Mouse (Mus musculus) urinary bladder, postnatal 36 days (tissue): ENCODE results near the gene Sfmbt1.
"Not testable (repeated sequence)": the region's sequence is repeated elsewhere in the genome, so short reads cannot be mapped to it uniquely, and the experiment has no call there.

Source experiments
- DNase-seq, 2 experiments: peaks; one replicate each; pipeline ENCODE4 v3.0.0; 2022; ENCODE audit warnings: low spot score in 2 of 2, mixed read lengths in 1 of 2

Sfmbt1 gene

GRCm38 (mm10) chr14:30716051-30716952, 1.7 kb downstream of the Sfmbt1 start:
- DNase-seq = peak; percentile 40 to 55

DNA sequence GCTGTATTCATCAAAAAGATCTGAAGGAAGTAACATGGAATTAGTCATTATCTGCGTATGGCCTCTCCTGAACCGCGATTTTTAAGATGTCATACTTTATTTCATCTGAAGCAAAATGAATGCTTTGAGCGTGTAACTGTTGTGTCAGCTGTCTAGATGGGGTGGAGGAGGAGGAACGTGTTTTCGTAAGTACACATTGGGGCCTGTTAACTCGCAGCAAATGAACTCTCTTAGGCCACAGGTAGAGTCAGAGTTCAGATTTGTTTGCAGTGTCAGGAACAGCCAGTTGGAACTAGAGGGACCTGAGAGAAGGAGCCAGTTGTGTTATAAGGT, 2.3 kb downstream of the Sfmbt1 start:
- DNase-seq = no peak

- DNase-seq = not testable (repeated sequence)
Measured at GRCm38 (mm10) chr14:30718696-30719095, 4.0 kb downstream of the Sfmbt1 start.

GRCm38 (mm10) chr14:30719514-30719913, 4.9 kb downstream of the Sfmbt1 start:
- no peak for DNase-seq

DNA sequence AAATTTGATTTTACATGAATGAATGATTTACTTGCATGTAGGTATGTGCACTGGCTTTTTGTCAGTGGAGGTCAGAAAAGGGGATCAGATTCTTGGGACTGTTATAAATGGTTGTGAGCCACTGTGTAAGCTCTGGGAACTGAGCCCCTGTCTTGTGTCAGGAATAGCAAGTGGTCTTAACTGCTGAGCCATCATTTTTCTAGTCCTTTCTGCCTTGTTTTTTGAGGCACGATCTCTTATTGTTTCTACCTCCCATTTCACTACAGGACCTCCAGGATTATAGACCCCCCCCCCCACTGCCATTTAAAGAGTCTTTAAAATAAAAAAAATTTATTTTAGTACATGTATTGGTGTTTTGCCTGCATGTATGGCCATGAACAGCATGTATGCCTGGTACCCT, 7.2 kb downstream of the Sfmbt1 start:
- DNase-seq = no peak

GRCm38 (mm10) chr14:30722406-30722805, 7.8 kb downstream of the Sfmbt1 start:
- no peak for DNase-seq

DNA sequence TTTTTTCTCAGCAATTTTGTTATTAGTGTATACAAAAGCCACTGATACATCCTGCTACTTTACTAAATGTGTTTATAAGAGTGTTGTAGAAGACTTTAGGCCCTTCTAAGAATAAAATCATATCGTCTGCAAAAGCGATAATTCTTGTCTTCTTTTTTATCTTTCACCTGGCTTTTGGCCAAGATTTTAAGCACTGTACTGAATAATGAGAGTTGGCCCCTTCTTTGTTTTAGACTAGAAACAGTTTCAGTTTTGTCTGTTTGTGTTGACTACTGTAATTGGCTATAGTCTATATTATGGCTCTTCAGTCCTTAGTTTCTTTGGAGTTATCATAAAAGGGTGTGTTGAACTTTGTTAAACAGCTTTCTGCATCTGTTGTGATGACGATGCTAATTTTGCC, 17.2 kb downstream of the Sfmbt1 start:
- no peak for DNase-seq

DNA sequence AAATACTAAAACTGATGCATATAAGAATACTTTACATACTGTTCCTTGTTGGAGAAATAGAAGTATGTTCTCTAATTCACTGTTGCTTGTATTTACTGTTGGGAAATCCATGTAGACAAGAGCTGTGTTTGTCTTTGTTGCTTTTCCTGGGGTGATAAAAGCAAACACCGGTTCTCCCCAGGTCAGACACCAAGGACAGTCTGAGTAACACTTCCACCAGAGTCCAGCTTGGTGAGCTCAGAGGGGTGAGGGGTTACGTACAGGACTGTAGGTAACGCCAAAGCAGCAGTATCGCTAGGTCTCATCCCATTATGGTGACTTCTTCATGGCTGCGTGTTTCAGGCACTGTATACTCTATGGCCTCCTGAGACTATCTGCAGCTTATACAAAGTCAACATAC, 20.0 kb downstream of the Sfmbt1 start:
- no peak for DNase-seq

- no peak for DNase-seq
Measured at GRCm38 (mm10) chr14:30735810-30736209, 21.2 kb downstream of the Sfmbt1 start.

GRCm38 (mm10) chr14:30736413-30736812, 21.8 kb downstream of the Sfmbt1 start:
- no peak for DNase-seq

DNA sequence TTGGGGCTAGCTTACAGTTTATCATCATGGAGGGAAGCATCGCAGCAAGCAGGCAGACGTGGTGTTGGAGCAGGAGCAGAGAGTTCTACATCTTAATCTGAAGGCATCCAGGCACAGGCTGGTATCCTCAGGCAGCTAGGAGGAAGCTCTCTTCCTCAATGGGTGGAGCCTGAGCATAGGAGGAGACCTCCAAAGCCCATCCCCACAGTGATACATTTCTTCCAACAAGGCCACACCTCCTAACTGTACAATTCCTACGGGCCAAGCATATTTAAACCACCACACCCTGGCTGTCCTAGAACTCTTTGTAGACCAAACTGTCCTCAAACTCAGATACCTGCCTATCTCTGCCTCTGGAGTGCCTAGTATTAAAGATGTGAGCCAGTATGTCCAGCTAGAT, 29.2 kb downstream of the Sfmbt1 start:
- no peak for DNase-seq

DNA sequence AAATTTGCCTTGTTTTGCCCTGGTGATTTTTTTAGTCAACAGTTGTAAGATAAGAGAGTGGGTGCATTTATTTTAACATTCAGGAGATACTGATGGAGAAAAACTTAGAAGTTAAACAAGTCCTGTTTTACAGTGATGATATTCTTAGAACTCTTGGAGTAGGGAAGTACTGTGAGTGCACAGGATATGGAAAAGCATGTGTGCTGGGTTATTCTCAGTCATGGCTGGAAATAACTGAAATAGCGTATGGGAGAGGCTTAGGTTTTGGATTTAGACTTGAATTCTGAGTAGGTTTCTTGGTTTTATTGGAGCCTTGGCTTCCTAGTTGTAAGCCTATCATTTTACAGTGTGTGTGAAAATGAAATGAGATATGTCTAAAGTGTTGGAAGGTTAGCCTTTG, 31.5 kb downstream of the Sfmbt1 start:
- DNase-seq = no peak

DNA sequence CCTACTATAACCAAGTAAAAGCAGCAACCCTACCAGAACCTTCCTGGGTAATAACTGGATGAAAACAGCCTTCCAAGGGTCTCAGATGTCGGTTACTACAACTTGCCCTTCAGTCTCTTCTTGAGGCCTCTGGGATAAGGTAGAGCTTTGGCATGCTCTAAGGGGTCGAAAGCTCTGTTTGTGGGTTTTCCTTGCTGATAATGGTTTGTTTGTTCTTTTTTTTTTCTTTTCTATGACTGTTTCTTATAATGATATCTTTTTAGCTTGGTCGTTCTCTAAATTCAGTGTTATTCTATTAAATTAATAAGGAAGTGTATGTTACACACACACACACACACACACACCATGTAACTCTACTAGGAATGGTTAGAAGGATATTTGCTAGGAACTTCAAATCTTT, 42.6 kb downstream of the Sfmbt1 start:
- no peak for DNase-seq

GRCm38 (mm10) chr14:30761211-30761610, 46.6 kb downstream of the Sfmbt1 start:
- no peak for DNase-seq

DNA sequence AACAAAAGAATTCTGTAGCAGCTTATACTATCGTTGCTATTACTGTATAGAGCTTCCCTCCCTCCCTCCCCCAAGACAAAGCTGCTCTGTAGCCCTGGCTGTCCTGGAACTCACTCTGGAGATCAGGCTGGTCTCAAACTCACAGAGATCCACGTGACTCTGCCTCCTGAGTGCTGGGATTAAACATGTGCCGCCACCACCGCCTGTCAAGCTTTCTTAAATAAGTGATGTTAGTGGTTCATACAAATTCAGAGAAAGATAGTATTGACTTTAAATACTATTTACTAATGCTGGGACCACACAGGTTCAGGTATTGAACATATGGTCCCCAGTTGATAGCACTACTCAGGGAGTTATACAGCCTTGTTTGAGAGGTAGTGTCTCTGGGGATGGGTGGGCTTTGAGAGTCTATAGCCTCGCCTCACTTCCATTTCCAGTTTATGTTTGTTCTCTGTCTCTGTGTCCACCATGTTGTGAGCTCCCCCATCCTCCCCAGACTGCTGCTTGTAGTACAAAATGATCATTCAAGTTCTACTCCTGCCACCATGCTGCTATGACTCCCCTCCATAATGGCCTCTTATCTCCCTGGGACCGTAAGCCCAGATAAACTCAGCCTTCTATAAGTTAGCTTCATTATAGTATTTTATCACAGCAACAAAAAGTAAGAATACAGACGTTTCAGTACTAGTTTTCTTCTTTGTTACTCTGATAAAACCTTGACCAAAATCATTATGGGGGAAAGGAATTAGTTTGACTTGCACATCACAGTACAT, 47.7 kb downstream of the Sfmbt1 start:
- DNase-seq = no peak

DNA sequence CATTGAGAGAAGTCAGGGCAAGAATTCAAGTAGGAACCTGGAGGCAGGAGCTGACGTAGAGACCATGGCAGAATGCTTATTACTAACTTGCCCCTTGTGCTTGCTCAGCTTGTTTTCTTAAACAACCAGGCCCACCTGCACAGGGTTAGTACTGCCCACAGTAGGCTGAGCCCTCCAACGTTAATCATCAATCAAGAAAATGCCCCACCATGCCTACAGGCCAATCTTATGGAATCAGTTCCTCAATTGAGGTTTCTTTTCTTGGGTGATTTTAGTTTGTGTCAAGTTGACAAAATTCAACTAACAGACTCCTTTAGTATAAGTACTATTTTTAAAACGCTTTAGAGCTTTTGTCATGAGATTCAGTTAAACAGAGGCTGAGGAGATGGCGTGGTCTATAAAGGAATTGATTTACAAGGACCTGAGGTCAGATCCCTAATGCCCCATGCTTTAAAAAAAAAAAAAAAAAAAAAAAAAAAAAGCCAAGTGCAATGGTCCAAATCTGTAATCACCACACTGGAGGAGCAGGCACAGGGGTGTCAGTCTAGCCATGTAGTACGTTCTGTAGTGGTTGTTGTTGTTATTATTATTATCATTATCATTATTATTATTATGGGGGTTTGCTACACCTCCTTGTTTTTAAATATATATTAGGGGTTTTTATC, 48.4 kb downstream of the Sfmbt1 start:
- DNase-seq = no peak

GRCm38 (mm10) chr14:30784614-30785013, 70.0 kb downstream of the Sfmbt1 start:
- DNase-seq = no peak

DNA sequence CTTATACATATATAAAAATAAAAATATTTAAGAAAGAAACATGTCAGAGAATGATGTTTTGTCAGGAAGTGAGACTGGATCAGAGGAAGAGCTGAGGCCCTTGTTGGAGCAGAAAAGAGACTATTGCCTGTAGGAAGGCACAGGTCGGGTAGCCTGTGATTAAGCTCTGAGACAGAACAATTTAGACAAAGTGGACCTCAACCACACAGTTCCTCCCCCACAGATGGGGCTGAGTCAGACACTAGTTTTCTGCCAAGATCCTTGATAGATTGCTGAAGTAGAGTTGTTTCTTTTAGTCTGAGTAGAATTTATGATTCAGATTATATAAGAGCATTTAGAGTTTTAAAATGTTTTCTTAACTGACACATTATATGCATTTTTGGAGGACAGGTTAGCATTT, 74.8 kb downstream of the Sfmbt1 start:
- no peak for DNase-seq

DNA sequence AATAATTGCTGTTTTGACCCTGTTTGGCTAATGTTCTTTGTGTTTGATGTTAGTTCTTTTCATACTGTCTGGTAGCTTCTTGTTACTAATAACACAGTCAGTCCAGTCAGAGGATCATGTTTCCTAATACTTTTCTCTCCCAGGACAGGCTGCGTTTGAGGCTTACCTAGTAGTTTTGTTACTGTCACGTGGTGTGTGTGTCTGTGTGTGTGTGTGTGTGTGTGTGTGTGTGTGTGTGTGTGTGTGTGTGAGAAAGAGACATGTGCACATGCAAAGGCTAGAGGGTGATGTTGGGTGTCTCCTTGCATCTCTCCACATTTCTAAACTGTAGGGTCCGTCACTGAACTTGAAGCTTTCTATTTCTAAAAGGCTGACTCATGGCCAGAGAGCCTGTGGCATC, 78.2 kb downstream of the Sfmbt1 start:
- no peak for DNase-seq

- no peak for DNase-seq
Measured at GRCm38 (mm10) chr14:30801756-30802155, 87.1 kb downstream of the Sfmbt1 start.

DNA sequence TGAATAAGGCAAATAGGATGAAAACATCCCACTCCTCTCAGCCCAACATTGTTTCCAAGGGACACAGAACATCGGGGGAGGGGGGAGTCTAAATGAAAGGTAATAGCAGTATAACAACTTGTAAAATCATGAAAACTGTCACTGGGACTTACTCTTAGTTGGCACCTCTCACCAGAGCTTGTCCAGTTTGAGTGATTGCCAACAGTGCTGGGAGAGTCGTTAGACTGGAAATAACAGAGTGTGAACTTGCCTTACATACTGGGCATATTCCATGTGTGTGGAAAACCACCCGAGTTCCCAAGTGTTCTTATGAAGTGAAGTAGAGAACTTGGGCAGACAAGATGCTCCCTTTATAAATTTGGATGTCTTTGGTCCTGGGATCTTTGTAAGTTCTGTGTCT, 106.5 kb downstream of the Sfmbt1 start:
- DNase-seq = no peak

DNA sequence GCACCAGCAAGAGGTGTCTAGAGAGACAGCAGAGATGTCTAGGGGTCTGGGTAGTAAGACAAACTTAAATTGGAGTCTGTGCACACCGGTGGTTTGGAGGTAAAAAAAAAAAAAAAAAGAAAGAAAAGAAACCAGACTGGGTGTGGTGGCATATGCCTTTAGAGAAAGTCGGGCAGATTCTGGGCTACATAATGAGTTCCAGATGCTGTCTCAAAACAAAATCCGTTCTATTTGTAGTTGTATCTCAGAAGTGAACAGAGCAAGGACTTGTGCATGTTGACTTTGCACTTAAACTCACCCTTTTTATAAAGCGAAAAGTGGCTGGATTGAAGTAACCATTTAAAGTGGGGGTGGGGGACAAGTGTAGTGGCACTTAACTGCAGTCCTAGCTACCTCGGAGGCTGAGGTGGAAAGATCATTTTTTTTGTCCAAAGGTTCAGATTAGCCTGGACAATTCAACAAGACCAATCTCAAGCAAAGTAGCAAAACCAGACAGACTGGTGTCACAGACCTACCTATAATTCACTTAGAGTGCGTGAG, 109.9 kb downstream of the Sfmbt1 start:
- DNase-seq = no peak
